Mouse (Mus musculus): ENCODE data around the gene Ubash3a. TPM values are rescaled to one million over a fixed set of nuclear protein-coding genes. Genes with fewer than 3 reads are reported as not detected.

The Ubash3a gene
- polyA plus RNA-seq, 1 experiment from 2014 or later = 0.19 TPM

GRCm38 (mm10) chr17:31224591-31224990 lies 16.9 kb downstream of the Ubash3a start:
- H3K4me1 ChIP-seq = no peaks in the 10 kb centered on the region
- no peak overlapping the region for H3K4me3 ChIP-seq
- no peak for DNase-seq (ENCODE audit: low spot score)
- H3K27ac ChIP-seq (replicated peaks) = no peak overlapping the region
- no peaks in the 10 kb centered on the region for H3K9me3 ChIP-seq (replicated peaks)
- 92% methylated on average over 8 of the region's 8 CpGs for WGBS
- H3K36me3 ChIP-seq = no peaks in the 10 kb centered on the region
- H3K27me3 ChIP-seq (ENCODE audit: low read depth, poor library complexity, severe bottlenecking) = no peaks in the 10 kb centered on the region

- H3K9me3 ChIP-seq (replicated peaks) = no peaks in the 10 kb centered on the region
- no peaks in the 10 kb centered on the region for H3K36me3 ChIP-seq
- H3K4me1 ChIP-seq = no peaks in the 10 kb centered on the region
- DNase-seq (ENCODE audit: low spot score) = no peak
- no peak overlapping the region for H3K4me3 ChIP-seq
- no peak overlapping the region for H3K27ac ChIP-seq (replicated peaks)
- no peaks in the 10 kb centered on the region for H3K27me3 ChIP-seq (ENCODE audit: low read depth, poor library complexity, severe bottlenecking)
- WGBS = 79% methylated on average over 3 of the region's 3 CpGs
Measured at GRCm38 (mm10) chr17:31226368-31226767, 18.7 kb downstream of the Ubash3a start.

GRCm38 (mm10) chr17:31226931-31227330 lies 19.3 kb downstream of the Ubash3a start:
- Histone ChIP-seq H3K9me3 (replicated peaks) (no peaks in the 10 kb centered on the region), H3K4me1 (peaks cover 4% of the 10 kb centered on the region), H3K27ac (replicated peaks) (no peak overlapping the region), H3K4me3 (no peak overlapping the region), H3K27me3 (ENCODE audit: low read depth, poor library complexity, severe bottlenecking) (no peaks in the 10 kb centered on the region), H3K36me3 (no peaks in the 10 kb centered on the region)
- DNase-seq (ENCODE audit: low spot score) = no peak
- WGBS = 90% methylated on average over 7 of the region's 7 CpGs

DNA sequence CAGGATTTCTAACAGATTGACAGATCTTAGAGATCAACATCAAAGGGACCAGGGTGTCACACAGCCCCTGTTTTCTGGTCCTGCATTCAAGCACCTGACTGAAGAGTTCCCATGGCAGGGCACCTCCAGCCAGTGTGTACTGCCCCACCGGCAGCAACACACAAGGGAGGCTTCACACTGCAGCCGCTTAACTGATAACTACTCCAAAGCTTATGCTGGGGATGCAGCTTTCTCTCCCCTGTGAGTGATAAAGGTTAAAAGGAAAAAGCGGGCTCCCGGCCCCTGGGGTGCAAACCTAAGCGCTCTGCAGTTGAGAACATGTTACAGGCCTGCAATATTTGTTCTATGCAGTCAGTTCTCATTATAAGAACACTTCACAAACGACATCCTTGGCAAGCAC lies 24.1 kb downstream of the Ubash3a start:
- WGBS = 58% methylated on average over 6 of the region's 6 CpGs
- Histone ChIP-seq H3K27ac (replicated peaks) (no peak overlapping the region), H3K36me3 (no peaks in the 10 kb centered on the region)

DNA sequence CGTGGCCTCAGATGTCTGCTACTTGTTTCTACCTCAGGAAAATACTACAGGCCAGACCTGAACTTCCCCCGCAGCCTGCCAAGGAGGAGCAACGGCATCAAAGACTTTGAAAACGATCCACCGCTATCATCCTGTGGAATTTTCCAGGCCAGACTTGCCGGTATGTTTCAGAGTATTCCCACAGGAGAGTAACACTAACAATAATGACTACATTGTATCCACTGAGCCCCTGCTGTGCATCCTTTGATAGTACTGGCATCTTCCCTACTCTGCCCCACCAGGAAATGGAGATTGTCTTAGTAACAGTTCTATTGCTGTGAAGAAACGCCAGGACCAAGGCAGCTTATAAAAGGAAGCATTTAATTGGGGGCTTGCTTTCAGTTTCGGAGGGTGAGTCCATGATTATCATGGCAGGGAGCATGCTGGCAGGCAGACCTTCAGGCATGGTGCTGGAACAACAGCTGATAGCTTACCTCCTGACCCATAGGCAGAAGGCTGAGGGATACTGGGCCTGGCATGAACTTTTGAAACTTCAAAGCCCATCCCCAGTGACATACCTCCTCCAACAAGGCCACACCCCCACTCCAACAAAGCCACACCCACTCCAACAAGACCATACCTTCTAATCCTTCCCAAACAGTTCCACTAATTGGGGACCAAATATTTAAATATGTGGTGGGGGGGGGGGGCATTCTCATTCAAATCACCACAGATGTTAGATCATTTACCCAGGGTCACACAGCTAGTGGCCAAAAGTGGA lies 24.8 kb downstream of the Ubash3a start:
- Histone ChIP-seq H3K4me1 (peaks cover 7% of the 10 kb centered on the region), H3K36me3 (no peaks in the 10 kb centered on the region), H3K9me3 (replicated peaks) (no peaks in the 10 kb centered on the region), H3K27me3 (ENCODE audit: low read depth, poor library complexity, severe bottlenecking) (no peaks in the 10 kb centered on the region), H3K4me3 (no peak overlapping the region), H3K27ac (replicated peaks) (no peak overlapping the region)
- DNase-seq (ENCODE audit: low spot score) = no peak
- WGBS = 50% methylated on average over 8 of the region's 8 CpGs

More for the DNA sequence above, 24.1 kb downstream of the Ubash3a start:
- H3K27me3 ChIP-seq (ENCODE audit: low read depth, poor library complexity, severe bottlenecking) = no peaks in the 10 kb centered on the region
- no peak for DNase-seq (ENCODE audit: low spot score)
- no peak overlapping the region for H3K4me3 ChIP-seq
- no peaks in the 10 kb centered on the region for H3K9me3 ChIP-seq (replicated peaks)
- peaks cover 7% of the 10 kb centered on the region for H3K4me1 ChIP-seq

DNA sequence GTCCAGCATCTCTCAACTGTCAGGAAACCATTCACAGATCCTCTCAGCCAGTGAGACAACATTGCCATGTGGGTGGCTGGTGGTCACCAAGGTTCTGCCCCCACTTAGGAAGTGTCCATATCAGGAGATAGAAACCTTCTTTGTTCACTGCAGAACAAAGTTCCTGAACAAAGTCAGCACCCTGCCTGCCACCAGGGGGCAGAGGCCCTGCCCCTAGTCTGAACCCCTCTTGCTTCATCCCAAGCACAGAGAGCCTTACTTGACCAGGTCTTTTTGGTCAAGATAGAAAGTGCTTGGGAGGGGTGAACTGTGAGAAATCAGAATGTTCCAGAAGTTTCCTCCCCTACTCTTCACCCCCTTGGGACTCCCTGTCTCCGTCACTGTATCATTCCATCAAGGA lies 28.2 kb downstream of the Ubash3a start:
- H3K36me3 ChIP-seq = no peaks in the 10 kb centered on the region
- H3K27ac ChIP-seq (replicated peaks) = no peak overlapping the region
- 90% methylated on average over 1 of the region's 1 CpGs for WGBS
- DNase-seq (ENCODE audit: low spot score) = no peak
- H3K4me1 ChIP-seq = peaks cover 7% of the 10 kb centered on the region
- H3K27me3 ChIP-seq (ENCODE audit: low read depth, poor library complexity, severe bottlenecking) = no peaks in the 10 kb centered on the region
- H3K4me3 ChIP-seq = no peak overlapping the region
- H3K9me3 ChIP-seq (replicated peaks) = no peaks in the 10 kb centered on the region

GRCm38 (mm10) chr17:31238234-31239020 lies 30.8 kb downstream of the Ubash3a start:
- Histone ChIP-seq H3K27ac (replicated peaks) (no peak overlapping the region), H3K9me3 (replicated peaks) (no peaks in the 10 kb centered on the region), H3K4me1 (no peaks in the 10 kb centered on the region), H3K27me3 (ENCODE audit: low read depth, poor library complexity, severe bottlenecking) (no peaks in the 10 kb centered on the region), H3K4me3 (no peak overlapping the region), H3K36me3 (no peaks in the 10 kb centered on the region)
- no peak for DNase-seq (ENCODE audit: low spot score)
- 83% methylated on average over 7 of the region's 7 CpGs for WGBS

DNA sequence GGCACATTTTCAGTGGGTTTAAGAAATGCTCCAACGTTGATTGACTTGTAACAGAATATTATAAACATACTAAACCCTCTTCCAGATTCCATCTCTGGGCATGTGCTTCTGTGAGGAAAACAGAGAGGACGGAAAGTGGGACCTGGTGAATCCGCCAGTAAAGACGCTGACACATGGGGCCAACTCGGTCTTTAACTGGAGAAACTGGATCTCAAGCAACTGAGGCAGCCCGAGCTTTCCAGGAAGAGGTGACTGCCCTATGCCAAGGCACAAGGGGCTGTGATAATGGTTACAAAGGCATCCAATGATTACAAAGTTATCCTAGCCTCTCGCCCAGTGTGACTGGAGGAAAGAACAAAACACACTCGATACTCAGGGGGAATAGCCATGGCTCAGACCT lies 33.5 kb downstream of the Ubash3a start:
- 84% methylated on average over 8 of the region's 8 CpGs for WGBS
- Histone ChIP-seq H3K36me3 (no peaks in the 10 kb centered on the region), H3K4me3 (no peak overlapping the region), H3K4me1 (no peaks in the 10 kb centered on the region), H3K27me3 (ENCODE audit: low read depth, poor library complexity, severe bottlenecking) (no peaks in the 10 kb centered on the region), H3K27ac (replicated peaks) (no peak overlapping the region), H3K9me3 (replicated peaks) (no peaks in the 10 kb centered on the region)
- no peak for DNase-seq (ENCODE audit: low spot score)

GRCm38 (mm10) chr17:31242764-31243163 lies 35.1 kb downstream of the Ubash3a start:
- no peak overlapping the region for H3K27ac ChIP-seq (replicated peaks)
- no peak overlapping the region for H3K4me3 ChIP-seq
- H3K27me3 ChIP-seq (ENCODE audit: low read depth, poor library complexity, severe bottlenecking) = no peaks in the 10 kb centered on the region
- H3K4me1 ChIP-seq = 0 out of 2 replicates have a peak, but pooled peaks cover 2% of the 10 kb centered on the region
- no peaks in the 10 kb centered on the region for H3K36me3 ChIP-seq
- WGBS = 0% methylated on average over 1 of the region's 1 CpGs
- H3K9me3 ChIP-seq (replicated peaks) = no peaks in the 10 kb centered on the region
- no peak for DNase-seq (ENCODE audit: low spot score)

GRCm38 (mm10) chr17:31245321-31245720 lies 37.6 kb downstream of the Ubash3a start:
- no peak for DNase-seq (ENCODE audit: low spot score)
- no peaks in the 10 kb centered on the region for H3K36me3 ChIP-seq
- H3K27ac ChIP-seq (replicated peaks) = no peak overlapping the region
- 0 out of 2 replicates have a peak, but pooled peaks cover 2% of the 10 kb centered on the region for H3K4me1 ChIP-seq
- H3K27me3 ChIP-seq (ENCODE audit: low read depth, poor library complexity, severe bottlenecking) = no peaks in the 10 kb centered on the region
- WGBS = 82% methylated on average over 5 of the region's 5 CpGs
- no peak overlapping the region for H3K4me3 ChIP-seq
- no peaks in the 10 kb centered on the region for H3K9me3 ChIP-seq (replicated peaks)

DNA sequence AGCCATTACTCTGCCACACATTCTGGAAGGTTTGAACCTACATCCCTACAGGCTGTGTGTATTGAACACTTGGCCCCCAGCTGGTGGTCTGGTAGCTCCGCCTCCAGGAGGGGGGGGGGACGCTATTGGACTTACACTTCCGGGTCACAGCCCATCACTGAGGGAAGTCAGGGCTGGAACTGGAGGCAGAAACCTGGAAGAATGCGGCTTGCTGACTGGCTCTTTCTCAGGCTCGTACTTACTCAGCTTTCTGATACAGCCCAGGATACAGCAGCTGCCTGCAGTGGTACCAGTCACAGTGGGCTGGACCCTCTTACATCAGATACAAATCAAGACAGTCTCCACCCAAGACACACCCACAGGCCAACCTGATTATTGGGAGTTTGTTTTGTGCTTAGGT lies 39.5 kb downstream of the Ubash3a start:
- Histone ChIP-seq H3K27ac (replicated peaks) (no peak overlapping the region), H3K9me3 (replicated peaks) (no peaks in the 10 kb centered on the region), H3K36me3 (no peaks in the 10 kb centered on the region), H3K4me3 (no peak overlapping the region), H3K27me3 (ENCODE audit: low read depth, poor library complexity, severe bottlenecking) (no peaks in the 10 kb centered on the region), H3K4me1 (0 out of 2 replicates have a peak, but pooled peaks cover 2% of the 10 kb centered on the region)
- WGBS = 37% methylated on average over 5 of the region's 5 CpGs
- DNase-seq (ENCODE audit: low spot score) = no peak

GRCm38 (mm10) chr17:31253951-31254350 lies 46.3 kb downstream of the Ubash3a start:
- WGBS = 67% methylated on average over 5 of the region's 5 CpGs
- H3K36me3 ChIP-seq = no peaks in the 10 kb centered on the region
- H3K27ac ChIP-seq (replicated peaks) = no peak overlapping the region
- peaks cover 6% of the 10 kb centered on the region; the same call in 1 of the 2 replicates for H3K27me3 ChIP-seq (ENCODE audit: low read depth, poor library complexity, severe bottlenecking)
- peaks cover 6% of the 10 kb centered on the region for H3K4me1 ChIP-seq
- no peaks in the 10 kb centered on the region for H3K9me3 ChIP-seq (replicated peaks)
- DNase-seq (ENCODE audit: low spot score) = no peak
- no peak overlapping the region for H3K4me3 ChIP-seq

GRCm38 (mm10) chr17:31254463-31254931 lies 46.8 kb downstream of the Ubash3a start:
- Histone ChIP-seq H3K27ac (replicated peaks) (peak overlapping the region; percentile 43; the same call in 1 of the 2 replicates), H3K4me1 (peaks cover 6% of the 10 kb centered on the region), H3K9me3 (replicated peaks) (no peaks in the 10 kb centered on the region), H3K36me3 (no peaks in the 10 kb centered on the region), H3K4me3 (no peak overlapping the region), H3K27me3 (ENCODE audit: low read depth, poor library complexity, severe bottlenecking) (peaks cover 6% of the 10 kb centered on the region; the same call in 1 of the 2 replicates)
- peak; percentile 66 for DNase-seq (ENCODE audit: low spot score)
- WGBS = 8% methylated on average over 9 of the region's 9 CpGs
